ENCODE assay signal across 8 mouse cellular contexts in the genomic region with DNA sequence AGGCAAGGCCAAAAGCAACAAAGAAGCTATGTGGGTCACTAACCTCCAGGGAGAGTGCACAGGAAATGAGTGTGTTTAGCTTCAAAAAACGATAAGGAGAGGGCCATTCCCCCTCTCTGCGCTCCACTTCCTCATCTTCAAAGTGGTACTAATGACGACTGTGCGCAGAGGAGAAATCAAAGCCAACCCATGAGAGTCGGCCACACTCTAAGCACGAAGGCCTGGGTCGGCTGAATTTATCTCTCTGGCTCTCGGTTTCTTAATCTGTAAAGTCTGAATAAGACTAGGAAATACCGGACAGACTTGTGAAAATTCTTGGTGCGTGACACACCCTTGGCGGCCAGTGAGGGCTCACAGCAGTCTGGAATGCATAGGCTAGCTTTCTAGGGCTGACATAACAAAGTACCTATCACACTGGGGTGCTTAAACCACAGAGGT.
DNase-seq lines count a peak whose midpoint lies in the region; ATAC-seq lines count a peak whose summit lies in the region.
"Had no signal": no experiment of that assay in that cellular context is flagged by ENCODE, and none has a peak within 500 bp of the region (broad histone marks: within the 10 kb centered on the region; RNA-seq: fewer than 3 reads in every experiment).

No protein-coding gene starts in this region.

- 8% methylated on average over 11 of the region's 11 CpGs for WGBS in liver, embryonic 13.5 days (ENCODE audit: insufficient replicate concordance)
- WGBS in hindbrain, embryonic 16.5 days, result 65% methylated on average over 11 of the region's 11 CpGs

- H3K4me1 ChIP-seq in liver, embryonic 13.5 days (replicated peaks), result no peaks in the 10 kb centered on the region
- H3K4me1 ChIP-seq in hindbrain, embryonic 16.5 days (ENCODE audit: control insufficient read depth, insufficient read depth, low read depth, low read length), result no peaks in the 10 kb centered on the region

- H3K9ac ChIP-seq in liver, embryonic 13.5 days, result no peak overlapping the region
- H3K9ac ChIP-seq in hindbrain, embryonic 16.5 days (ENCODE audit: low read depth, low read length), result no peak overlapping the region

- no peaks in the 10 kb centered on the region for H3K9me3 ChIP-seq in liver, embryonic 13.5 days (replicated peaks)
- peaks cover 3% of the 10 kb centered on the region for H3K9me3 ChIP-seq in hindbrain, embryonic 16.5 days (ENCODE audit: control insufficient read depth, low read length)

- H3K4me3 ChIP-seq in liver, embryonic 13.5 days (replicated peaks), result no peak overlapping the region
- H3K4me3 ChIP-seq in hindbrain, embryonic 16.5 days (ENCODE audit: low read length), result no peak overlapping the region
- H3K4me3 ChIP-seq: erythroblast, embryonic 14.5 days had no signal

- no peaks in the 10 kb centered on the region for H3K27me3 ChIP-seq in liver, embryonic 13.5 days
- H3K27me3 ChIP-seq in hindbrain, embryonic 16.5 days (replicated peaks; ENCODE audit: control insufficient read depth, insufficient read depth, low read length), result no peaks in the 10 kb centered on the region

- H3K27ac ChIP-seq in liver, embryonic 13.5 days, result no peak overlapping the region
- H3K27ac ChIP-seq in hindbrain, embryonic 16.5 days (ENCODE audit: low read depth, low read length), result no peak overlapping the region

- ATAC-seq in CD4-positive, CD25-positive, alpha-beta regulatory T cell, adult 4 months, result peak; percentile 70
- peak; percentile 65 for ATAC-seq in activated CD4-positive, CD25-positive, alpha-beta regulatory T cell, adult 4 months
- peak; percentile 58 for ATAC-seq in liver, embryonic 13.5 days (ENCODE audit: low read depth)
- no peak for ATAC-seq in hindbrain, embryonic 16.5 days

- DNase-seq in heart, postnatal 4 days, result peak; percentile 59
- DNase-seq in liver, embryonic 13.5 days, result no peak
- peak; percentile 71 for DNase-seq in thymus, postnatal 0 days (ENCODE audit: low spot score)
- DNase-seq in layer of hippocampus, adult 9-11 months, result no peak

- no peak overlapping the region for H3K4me2 ChIP-seq in liver, embryonic 13.5 days
- H3K4me2 ChIP-seq in hindbrain, embryonic 16.5 days (ENCODE audit: low read length), result no peak overlapping the region

- no peaks in the 10 kb centered on the region for H3K36me3 ChIP-seq in liver, embryonic 13.5 days
- no peaks in the 10 kb centered on the region for H3K36me3 ChIP-seq in hindbrain, embryonic 16.5 days (ENCODE audit: control insufficient read depth, insufficient read depth, low read length)

Comparison
In these comparisons a context has a peak if more than half of its experiments do, and no peak if none do; other contexts are left out.
1. DNase-seq: peak in heart, postnatal 4 days (single experiment) and thymus, postnatal 0 days (single experiment); none in liver, embryonic 13.5 days (single experiment) and layer of hippocampus, adult 9-11 months (single experiment).